Mouse (Mus musculus) lung, postnatal 0 days (tissue): Measurements from ENCODE around the gene Itgb8.

Source experiments
- CTCF ChIP-seq: IDR thresholded peaks from 2 replicates; pipeline ENCODE4 v1.5.1; 2016; ENCODE audit warnings: antibody characterized with exemption, mild to moderate bottlenecking
- EP300 ChIP-seq: IDR thresholded peaks from 2 replicates; pipeline ENCODE4 v1.6.1; 2016; ENCODE audit warnings: antibody characterized with exemption, mild to moderate bottlenecking, control low read depth

- no peak for TF ChIP-seq CTCF
- no peak for TF ChIP-seq EP300
Measured at GRCm38 (mm10) chr12:119159254-119159933, 79.2 kb downstream of the Itgb8 start.
